Mouse (Mus musculus) hindbrain, embryonic 11.5 days (tissue): ENCODE data around the gene Ric3. TPM values are rescaled to one million over a fixed set of nuclear protein-coding genes. Genes with fewer than 3 reads are reported as not detected.

Source experiments
- polyA plus RNA-seq: library from polyadenylated mRNA; unstranded; fragments of >200 nt; fragmentation: Nextera tagmentation; extraction: Ambion mirVana; gene quantifications from 2 replicates; pipeline ENCODE4 v1.2.1, GENCODE M21; 2014

Gene Ric3
- polyA plus RNA-seq, 1 experiment from 2014 or later = 20.4 TPM

Other genes with a start within 250 kb of the Ric3 start
- not detected in 2 replicates for gene Olfr516, start 232.8 kb downstream of the Ric3 start, polyA plus RNA-seq
- gene Olfr517, start 211.0 kb downstream of the Ric3 start, polyA plus RNA-seq = not detected in 2 replicates
- gene Olfr518, start 198.3 kb downstream of the Ric3 start, polyA plus RNA-seq = not detected in 2 replicates
- not detected in 2 replicates for gene Olfr519, start 188.9 kb downstream of the Ric3 start, polyA plus RNA-seq
- not detected in 2 replicates for gene Nlrp10, start 153.2 kb downstream of the Ric3 start, polyA plus RNA-seq
- 78.7 and 87.3 TPM in 2 replicates for gene Eif3f, start 148.9 kb downstream of the Ric3 start, polyA plus RNA-seq
- 14.6 and 15.7 TPM in 2 replicates for gene Tub, start 133.0 kb downstream of the Ric3 start, polyA plus RNA-seq
- gene Lmo1, start 91.9 kb upstream of the Ric3 start, polyA plus RNA-seq = 32.6 and 41.0 TPM in 2 replicates